Mouse (Mus musculus) heart, postnatal 36 days (tissue): ENCODE data around the gene Praf2. TPM values are rescaled to one million over a fixed set of nuclear protein-coding genes. Genes with fewer than 3 reads are reported as not detected.
"Not testable (repeated sequence)": the region's sequence is repeated elsewhere in the genome, so short reads cannot be mapped to it uniquely, and the experiment has no call there.

Experiments
- DNase-seq, 2 experiments: peaks; one replicate each; pipeline ENCODE4 v3.0.0; 2021 to 2022
- intact Hi-C: fragments of 180-260 bp; cut with DNase I; formaldehyde crosslinking; loops from one replicate; pipeline ENCODE4 v1.15.1; 2025
- total RNA-seq, 2 experiments: library from RNA; stranded (reverse); gene quantifications; 2 replicates each; pipeline ENCODE4 v1.2.3; 2021

The Praf2 gene
- total RNA-seq: 1 to 10 TPM; 5.4 to 5.7 TPM

- peak; percentile 68 to 71 for DNase-seq
- intact Hi-C loops: loop anchor here (10.0 kb wide), 1 partner anchor 416 kb away; the partner anchor contains the start of gene Rbm3
These were observed at the start of gene Praf2 for GRCm38 (mm10) chrX:7728215-7728921. Praf2 (plus strand) TSS chrX:7728439.

- intact Hi-C loops: loop anchor here (2.0 to 5.0 kb wide), 2 partner anchors 30 to 1277 kb away; no protein-coding TSS in a partner anchor
These were observed 49.3 kb upstream of the Praf2 start for GRCm38 (mm10) chrX:7678986-7679385.

GRCm38 (mm10) chrX:7679405-7680056 is 48.7 kb upstream of the Praf2 start:
- intact Hi-C loops: loop anchor here (2.0 to 5.0 kb wide), 2 partner anchors 31 to 1277 kb away; no protein-coding TSS in a partner anchor

More at GRCm38 (mm10) chrX:7678986-7679385, 49.3 kb upstream of the Praf2 start:
- no peak for DNase-seq

GRCm38 (mm10) chrX:7680057-7680412 is 48.2 kb upstream of the Praf2 start:
- intact Hi-C loops: no loop called here
- no peak for DNase-seq

More at GRCm38 (mm10) chrX:7679405-7680056, 48.7 kb upstream of the Praf2 start:
- peak; percentile 88 to 91 for DNase-seq

- intact Hi-C loops: no loop called here
These were observed 47.4 kb upstream of the Praf2 start, which contains the start of gene Magix for GRCm38 (mm10) chrX:7680864-7681263. Magix (minus strand) TSS chrX:7681251.

GRCm38 (mm10) chrX:7688321-7688720 is 39.9 kb upstream of the Praf2 start:
- intact Hi-C loops: no loop called here
- DNase-seq: no peak

More at GRCm38 (mm10) chrX:7680864-7681263, 47.4 kb upstream of the Praf2 start, which contains the start of gene Magix:
- DNase-seq: peak; percentile 43 to 46

- no peak for DNase-seq
These were observed 37.8 kb upstream of the Praf2 start for GRCm38 (mm10) chrX:7690486-7690885.

GRCm38 (mm10) chrX:7692862-7693261 is 35.4 kb upstream of the Praf2 start:
- intact Hi-C loops: loop anchor here (2.0 to 10.0 kb wide), 4 partner anchors 46 to 368 kb away; partner anchors contain the start of genes Foxp3 and Ppp1r3f
- DNase-seq: peak in 1 of 2 experiments; percentile 29

More at GRCm38 (mm10) chrX:7690486-7690885, 37.8 kb upstream of the Praf2 start:
- intact Hi-C loops: loop anchor here (5.0 to 10.0 kb wide), 3 partner anchors 43 to 366 kb away; partner anchors contain the start of genes Foxp3 and Ppp1r3f

- DNase-seq: no peak
- intact Hi-C loops: loop anchor here (5.0 to 10.0 kb wide), 3 partner anchors 89 to 372 kb away; partner anchors contain the start of genes Cacna1f, Ccdc22, Foxp3 and Ppp1r3f
These were observed 31.7 kb upstream of the Praf2 start for GRCm38 (mm10) chrX:7696520-7696919.

- intact Hi-C loops: loop anchor here (5.0 to 10.0 kb wide), 3 partner anchors 90 to 372 kb away; partner anchors contain the start of genes Cacna1f, Ccdc22, Foxp3 and Ppp1r3f
- peak; percentile 71 to 72 for DNase-seq
These were observed 31.3 kb upstream of the Praf2 start, which contains the start of gene Gpkow for GRCm38 (mm10) chrX:7696954-7697381. Gpkow (plus strand) TSS chrX:7697131.

- DNase-seq, intact Hi-C loops: not testable (repeated sequence)
These were observed 14.5 kb upstream of the Praf2 start for GRCm38 (mm10) chrX:7713764-7714134.

GRCm38 (mm10) chrX:7714135-7714899 is 13.9 kb upstream of the Praf2 start, which contains the start of gene Wdr45:
Wdr45 (plus strand) TSS chrX:7714333.
- intact Hi-C loops: not testable (repeated sequence)
- peak; percentile 86 to 89 for DNase-seq

- intact Hi-C loops, DNase-seq: not testable (repeated sequence)
These were observed 12.2 kb upstream of the Praf2 start for GRCm38 (mm10) chrX:7716058-7716457.

- intact Hi-C loops: loop anchor here (10.0 kb wide), 1 partner anchor 423 kb away; the partner anchor contains the start of gene Rbm3
- DNase-seq: peak; percentile 70 to 79
These were observed 6.5 kb upstream of the Praf2 start, which contains the start of gene Gm45208 for GRCm38 (mm10) chrX:7721514-7722281. Gm45208 (plus strand) TSS chrX:7722245.

- intact Hi-C loops: loop anchor here (10.0 kb wide), 1 partner anchor 423 kb away; the partner anchor contains the start of gene Rbm3
These were observed 6.0 kb upstream of the Praf2 start for GRCm38 (mm10) chrX:7722282-7722611.

GRCm38 (mm10) chrX:7722691-7723090 is 5.5 kb upstream of the Praf2 start:
- intact Hi-C loops: loop anchor here (10.0 kb wide), 1 partner anchor 422 kb away; the partner anchor contains the start of gene Rbm3
- no peak for DNase-seq

More at GRCm38 (mm10) chrX:7722282-7722611, 6.0 kb upstream of the Praf2 start:
- no peak for DNase-seq

GRCm38 (mm10) chrX:7724135-7724534 is 4.1 kb upstream of the Praf2 start:
- intact Hi-C loops: loop anchor here (10.0 kb wide), 1 partner anchor 421 kb away; the partner anchor contains the start of gene Rbm3
- DNase-seq: no peak

GRCm38 (mm10) chrX:7725841-7726240 is 2.4 kb upstream of the Praf2 start:
- no peak for DNase-seq
- intact Hi-C loops: loop anchor here (10.0 kb wide), 1 partner anchor 419 kb away; the partner anchor contains the start of gene Rbm3

GRCm38 (mm10) chrX:7727176-7727575 is 1.1 kb upstream of the Praf2 start:
- DNase-seq: no peak
- intact Hi-C loops: loop anchor here (10.0 kb wide), 1 partner anchor 418 kb away; the partner anchor contains the start of gene Rbm3
